Mouse (Mus musculus): ENCODE results near the gene Gm7534.
"Not testable (repeated sequence)": the region's sequence is repeated elsewhere in the genome, so short reads cannot be mapped to it uniquely, and the experiment has no call there.

Gm7534 gene

GRCm38 (mm10) chr4:134203340-134203896, 614 bp upstream of the Gm7534 start:
- DNase-seq (ENCODE audit: low read depth, low spot score): no peak

- DNase-seq (ENCODE audit: low read depth, low spot score): peak; percentile 64
Measured at GRCm38 (mm10) chr4:134199371-134199770, 3.4 kb downstream of the Gm7534 start.

- no peak for DNase-seq (ENCODE audit: low read depth, low spot score)
Measured at GRCm38 (mm10) chr4:134186268-134186667, 16.5 kb downstream of the Gm7534 start.

GRCm38 (mm10) chr4:134185569-134185968, 17.2 kb downstream of the Gm7534 start:
- DNase-seq (ENCODE audit: low read depth, low spot score): no peak

- DNase-seq (ENCODE audit: low read depth, low spot score): no peak
Measured at GRCm38 (mm10) chr4:134183711-134184110, 19.1 kb downstream of the Gm7534 start.

GRCm38 (mm10) chr4:134181825-134182224, 21.0 kb downstream of the Gm7534 start:
- peak; percentile 16 for DNase-seq (ENCODE audit: low read depth, low spot score)

GRCm38 (mm10) chr4:134181112-134181511, 21.7 kb downstream of the Gm7534 start:
- DNase-seq (ENCODE audit: low read depth, low spot score): no peak

GRCm38 (mm10) chr4:134172391-134172790, 30.4 kb downstream of the Gm7534 start:
- no peak for DNase-seq (ENCODE audit: low read depth, low spot score)

- DNase-seq (ENCODE audit: low read depth, low spot score): peak; percentile 36
Measured at GRCm38 (mm10) chr4:134166906-134167305, 35.9 kb downstream of the Gm7534 start.

GRCm38 (mm10) chr4:134165548-134166465, 37.0 kb downstream of the Gm7534 start:
- DNase-seq (ENCODE audit: low read depth, low spot score): no peak

- no peak for DNase-seq (ENCODE audit: low read depth, low spot score)
Measured at GRCm38 (mm10) chr4:134165024-134165423, 37.8 kb downstream of the Gm7534 start.

- DNase-seq (ENCODE audit: low read depth, low spot score): no peak
Measured at GRCm38 (mm10) chr4:134164591-134164990, 38.2 kb downstream of the Gm7534 start.

GRCm38 (mm10) chr4:134160071-134160470, 42.7 kb downstream of the Gm7534 start:
- not testable (repeated sequence) for DNase-seq (ENCODE audit: low read depth, low spot score)

GRCm38 (mm10) chr4:134158774-134159173, 44.0 kb downstream of the Gm7534 start:
- DNase-seq (ENCODE audit: low read depth, low spot score): no peak

GRCm38 (mm10) chr4:134157558-134157957, 45.2 kb downstream of the Gm7534 start:
- no peak for DNase-seq (ENCODE audit: low read depth, low spot score)

- no peak for DNase-seq (ENCODE audit: low read depth, low spot score)
Measured at GRCm38 (mm10) chr4:134156744-134157143, 46.1 kb downstream of the Gm7534 start.

- DNase-seq (ENCODE audit: low read depth, low spot score): no peak
Measured at GRCm38 (mm10) chr4:134155961-134156465, 46.8 kb downstream of the Gm7534 start.

- DNase-seq (ENCODE audit: low read depth, low spot score): no peak
Measured at GRCm38 (mm10) chr4:134155531-134155930, 47.3 kb downstream of the Gm7534 start.

GRCm38 (mm10) chr4:134154354-134154753, 48.5 kb downstream of the Gm7534 start:
- no peak for DNase-seq (ENCODE audit: low read depth, low spot score)

- no peak for DNase-seq (ENCODE audit: low read depth, low spot score)
Measured at GRCm38 (mm10) chr4:134153656-134154055, 49.1 kb downstream of the Gm7534 start.

GRCm38 (mm10) chr4:134152112-134152511, 50.7 kb downstream of the Gm7534 start:
- no peak for DNase-seq (ENCODE audit: low read depth, low spot score)

GRCm38 (mm10) chr4:134149389-134149788, 53.4 kb downstream of the Gm7534 start:
- DNase-seq (ENCODE audit: low read depth, low spot score): no peak

- not testable (repeated sequence) for DNase-seq (ENCODE audit: low read depth, low spot score)
Measured at GRCm38 (mm10) chr4:134144297-134144696, 58.5 kb downstream of the Gm7534 start.
